Mouse (Mus musculus) kidney, postnatal 36 days (tissue): ENCODE measurements at regions not wholly inside any gene's neighbourhood (a gene's known extent, or its start where the extent isn't known, plus 50 kb on each side); places are given as distances from the start of the nearest gene placed in this dataset.
A peak's percentile ranks its signal among the peaks of the same experiment; 100 is the strongest.

ENCODE experiments used
- DNase-seq, 2 experiments: peaks; one replicate each; pipeline ENCODE4 v3.0.0; 2021 to 2022; ENCODE audit warnings: mixed read lengths in 2 of 2

GRCm38 (mm10) chr16:93055545-93055944, 229.6 kb upstream of the Runx1 start:
- no peak for DNase-seq

GRCm38 (mm10) chr16:93051233-93051632, 225.3 kb upstream of the Runx1 start:
- peak in 1 of 2 experiments; percentile 5 for DNase-seq

- DNase-seq: no peak
Measured at GRCm38 (mm10) chr16:93048418-93048932, 222.5 kb upstream of the Runx1 start.

GRCm38 (mm10) chr16:93047594-93047993, 221.6 kb upstream of the Runx1 start:
- no peak for DNase-seq

GRCm38 (mm10) chr16:93046221-93046620, 220.3 kb upstream of the Runx1 start:
- DNase-seq: no peak

GRCm38 (mm10) chr16:93043355-93043754, 217.4 kb upstream of the Runx1 start:
- no peak for DNase-seq

- no peak for DNase-seq
Measured at GRCm38 (mm10) chr16:93042941-93043340, 217.0 kb upstream of the Runx1 start.

- no peak for DNase-seq
Measured at GRCm38 (mm10) chr16:93042491-93042890, 216.5 kb upstream of the Runx1 start.

GRCm38 (mm10) chr16:93041887-93042286, 215.9 kb upstream of the Runx1 start:
- no peak for DNase-seq

GRCm38 (mm10) chr16:93041399-93041798, 215.4 kb upstream of the Runx1 start:
- DNase-seq: no peak

- DNase-seq: no peak
Measured at GRCm38 (mm10) chr16:93035626-93036025, 209.7 kb upstream of the Runx1 start.

GRCm38 (mm10) chr16:93033943-93034342, 208.0 kb upstream of the Runx1 start:
- DNase-seq: no peak

- no peak for DNase-seq
Measured at GRCm38 (mm10) chr16:93031624-93032023, 205.7 kb upstream of the Runx1 start.

- DNase-seq: no peak
Measured at GRCm38 (mm10) chr16:93028640-93029039, 202.7 kb upstream of the Runx1 start.

GRCm38 (mm10) chr16:93028016-93028415, 202.1 kb upstream of the Runx1 start:
- DNase-seq: no peak

- no peak for DNase-seq
Measured at GRCm38 (mm10) chr16:93026094-93026648, 200.2 kb upstream of the Runx1 start.

- DNase-seq: no peak
Measured at GRCm38 (mm10) chr16:93019800-93020555, 194.0 kb upstream of the Runx1 start.

- DNase-seq: no peak
Measured at GRCm38 (mm10) chr16:93018766-93019165, 192.8 kb upstream of the Runx1 start.

GRCm38 (mm10) chr16:93017025-93017424, 191.1 kb upstream of the Runx1 start:
- DNase-seq: no peak

GRCm38 (mm10) chr16:93015636-93016035, 189.7 kb upstream of the Runx1 start:
- no peak for DNase-seq

GRCm38 (mm10) chr16:93014991-93015390, 189.0 kb upstream of the Runx1 start:
- no peak for DNase-seq

GRCm38 (mm10) chr16:93013881-93014280, 187.9 kb upstream of the Runx1 start:
- DNase-seq: no peak

- no peak for DNase-seq
Measured at GRCm38 (mm10) chr16:93013256-93013655, 187.3 kb upstream of the Runx1 start.

- no peak for DNase-seq
Measured at GRCm38 (mm10) chr16:93011474-93011873, 185.5 kb upstream of the Runx1 start.
